Mouse (Mus musculus): ENCODE results near the gene Pdlim7. TPM values are rescaled to one million over a fixed set of nuclear protein-coding genes. Genes with fewer than 3 reads are reported as not detected.
A peak's percentile ranks its signal among the peaks of the same experiment; 100 is the strongest.

Gene Pdlim7
- polyA plus RNA-seq (2014; fragmentation: Nextera tagmentation; extraction: Ambion mirVana) = 124 and 127 TPM in 2 replicates

GRCm38 (mm10) chr13:55513111-55513748 is at the start of gene Pdlim7:
Gene Pdlim7 (minus strand): TSS chr13:55513676.
- peak within 1 kb of the TSS; percentile 86; the same call in 1 of the 2 replicates for H3K27ac ChIP-seq (ENCODE audit: low read depth, low read length)
- H3K4me2 ChIP-seq (ENCODE audit: low read length) = peak within 1 kb of the TSS; percentile 96
- H3K27me3 ChIP-seq (replicated peaks; ENCODE audit: control insufficient read depth, insufficient read depth, low read length) = no peaks in the 10 kb centered on the region
- no peaks in the 10 kb centered on the region for H3K9me3 ChIP-seq (replicated peaks; ENCODE audit: control insufficient read depth, low read length)
- peaks cover 25% of the 10 kb centered on the region for H3K4me1 ChIP-seq (ENCODE audit: control insufficient read depth, insufficient read depth, low read length)
- peak within 1 kb of the TSS; percentile 75 for H3K4me3 ChIP-seq (ENCODE audit: low read depth, low read length)
- peak; percentile 84 for DNase-seq (ENCODE audit: low spot score)
- peaks cover 14% of the 10 kb centered on the region for H3K36me3 ChIP-seq (ENCODE audit: control insufficient read depth, insufficient read depth, low read length)
- ATAC-seq = peak; percentile 76
- H3K9ac ChIP-seq (ENCODE audit: low read length) = peak within 1 kb of the TSS; percentile 84
- under 1% methylated on average over 55 of the region's 55 CpGs for WGBS

- no peak for ATAC-seq
- no peak overlapping the region for H3K27ac ChIP-seq (ENCODE audit: low read depth, low read length)
- H3K9me3 ChIP-seq (replicated peaks; ENCODE audit: control insufficient read depth, low read length) = no peaks in the 10 kb centered on the region
- no peak overlapping the region for H3K4me2 ChIP-seq (ENCODE audit: low read length)
- H3K9ac ChIP-seq (ENCODE audit: low read length) = no peak overlapping the region
- 86% methylated on average over 6 of the region's 6 CpGs for WGBS
- no peaks in the 10 kb centered on the region for H3K4me1 ChIP-seq (ENCODE audit: control insufficient read depth, insufficient read depth, low read length)
- peaks cover 64% of the 10 kb centered on the region for H3K36me3 ChIP-seq (ENCODE audit: control insufficient read depth, insufficient read depth, low read length)
- H3K4me3 ChIP-seq (ENCODE audit: low read depth, low read length) = no peak overlapping the region
- no peak for DNase-seq (ENCODE audit: low spot score)
- no peaks in the 10 kb centered on the region for H3K27me3 ChIP-seq (replicated peaks; ENCODE audit: control insufficient read depth, insufficient read depth, low read length)
Observed at GRCm38 (mm10) chr13:55557499-55557898, 44.0 kb upstream of the Pdlim7 start.

GRCm38 (mm10) chr13:55555921-55556320 is 42.4 kb upstream of the Pdlim7 start:
- no peaks in the 10 kb centered on the region for H3K9me3 ChIP-seq (replicated peaks; ENCODE audit: control insufficient read depth, low read length)
- H3K9ac ChIP-seq (ENCODE audit: low read length) = no peak overlapping the region
- peaks cover 69% of the 10 kb centered on the region for H3K36me3 ChIP-seq (ENCODE audit: control insufficient read depth, insufficient read depth, low read length)
- ATAC-seq = no peak
- H3K27me3 ChIP-seq (replicated peaks; ENCODE audit: control insufficient read depth, insufficient read depth, low read length) = no peaks in the 10 kb centered on the region
- WGBS = 91% methylated on average over 9 of the region's 9 CpGs
- H3K4me3 ChIP-seq (ENCODE audit: low read depth, low read length) = no peak overlapping the region
- H3K4me2 ChIP-seq (ENCODE audit: low read length) = no peak overlapping the region
- DNase-seq (ENCODE audit: low spot score) = no peak
- no peak overlapping the region for H3K27ac ChIP-seq (ENCODE audit: low read depth, low read length)
- no peaks in the 10 kb centered on the region for H3K4me1 ChIP-seq (ENCODE audit: control insufficient read depth, insufficient read depth, low read length)

GRCm38 (mm10) chr13:55549061-55549460 is 35.6 kb upstream of the Pdlim7 start:
- Histone ChIP-seq H3K4me2 (ENCODE audit: low read length) (no peak overlapping the region), H3K4me1 (ENCODE audit: control insufficient read depth, insufficient read depth, low read length) (no peaks in the 10 kb centered on the region), H3K9ac (ENCODE audit: low read length) (no peak overlapping the region), H3K27me3 (replicated peaks; ENCODE audit: control insufficient read depth, insufficient read depth, low read length) (no peaks in the 10 kb centered on the region), H3K9me3 (replicated peaks; ENCODE audit: control insufficient read depth, low read length) (no peaks in the 10 kb centered on the region), H3K36me3 (ENCODE audit: control insufficient read depth, insufficient read depth, low read length) (peaks cover 98% of the 10 kb centered on the region), H3K4me3 (ENCODE audit: low read depth, low read length) (no peak overlapping the region), H3K27ac (ENCODE audit: low read depth, low read length) (no peak overlapping the region)
- WGBS = 90% methylated on average over 15 of the region's 15 CpGs
- ATAC-seq = no peak
- no peak for DNase-seq (ENCODE audit: low spot score)

GRCm38 (mm10) chr13:55548426-55548825 is 35.0 kb upstream of the Pdlim7 start:
- no peak for ATAC-seq
- Histone ChIP-seq H3K27me3 (replicated peaks; ENCODE audit: control insufficient read depth, insufficient read depth, low read length) (no peaks in the 10 kb centered on the region), H3K9me3 (replicated peaks; ENCODE audit: control insufficient read depth, low read length) (no peaks in the 10 kb centered on the region), H3K4me2 (ENCODE audit: low read length) (no peak overlapping the region), H3K4me1 (ENCODE audit: control insufficient read depth, insufficient read depth, low read length) (no peaks in the 10 kb centered on the region), H3K4me3 (ENCODE audit: low read depth, low read length) (no peak overlapping the region), H3K27ac (ENCODE audit: low read depth, low read length) (no peak overlapping the region), H3K36me3 (ENCODE audit: control insufficient read depth, insufficient read depth, low read length) (peaks cover 98% of the 10 kb centered on the region), H3K9ac (ENCODE audit: low read length) (no peak overlapping the region)
- WGBS = 96% methylated on average over 5 of the region's 5 CpGs
- no peak for DNase-seq (ENCODE audit: low spot score)

- DNase-seq (ENCODE audit: low spot score) (no peak), ATAC-seq (no peak)
- H3K9ac ChIP-seq (ENCODE audit: low read length) = no peak overlapping the region
- H3K27ac ChIP-seq (ENCODE audit: low read depth, low read length) = no peak overlapping the region
- H3K4me2 ChIP-seq (ENCODE audit: low read length) = no peak overlapping the region
- WGBS = 92% methylated on average over 2 of the region's 2 CpGs
- H3K9me3 ChIP-seq (replicated peaks; ENCODE audit: control insufficient read depth, low read length) = no peaks in the 10 kb centered on the region
- H3K4me1 ChIP-seq (ENCODE audit: control insufficient read depth, insufficient read depth, low read length) = no peaks in the 10 kb centered on the region
- H3K4me3 ChIP-seq (ENCODE audit: low read depth, low read length) = no peak overlapping the region
- peaks cover 99% of the 10 kb centered on the region for H3K36me3 ChIP-seq (ENCODE audit: control insufficient read depth, insufficient read depth, low read length)
- no peaks in the 10 kb centered on the region for H3K27me3 ChIP-seq (replicated peaks; ENCODE audit: control insufficient read depth, insufficient read depth, low read length)
Observed at GRCm38 (mm10) chr13:55547916-55548315, 34.4 kb upstream of the Pdlim7 start.

- Histone ChIP-seq H3K27me3 (replicated peaks; ENCODE audit: control insufficient read depth, insufficient read depth, low read length) (no peaks in the 10 kb centered on the region), H3K4me2 (ENCODE audit: low read length) (no peak overlapping the region), H3K36me3 (ENCODE audit: control insufficient read depth, insufficient read depth, low read length) (peaks cover 99% of the 10 kb centered on the region), H3K9me3 (replicated peaks; ENCODE audit: control insufficient read depth, low read length) (no peaks in the 10 kb centered on the region), H3K4me3 (ENCODE audit: low read depth, low read length) (no peak overlapping the region), H3K27ac (ENCODE audit: low read depth, low read length) (no peak overlapping the region), H3K4me1 (ENCODE audit: control insufficient read depth, insufficient read depth, low read length) (no peaks in the 10 kb centered on the region), H3K9ac (ENCODE audit: low read length) (no peak overlapping the region)
- WGBS = 94% methylated on average over 6 of the region's 6 CpGs
- ATAC-seq (no peak), DNase-seq (ENCODE audit: low spot score) (no peak)
Observed at GRCm38 (mm10) chr13:55544792-55545191, 31.3 kb upstream of the Pdlim7 start.

- Histone ChIP-seq H3K9ac (ENCODE audit: low read length) (no peak overlapping the region), H3K27me3 (replicated peaks; ENCODE audit: control insufficient read depth, insufficient read depth, low read length) (no peaks in the 10 kb centered on the region), H3K36me3 (ENCODE audit: control insufficient read depth, insufficient read depth, low read length) (peaks cover 99% of the 10 kb centered on the region), H3K27ac (ENCODE audit: low read depth, low read length) (no peak overlapping the region), H3K9me3 (replicated peaks; ENCODE audit: control insufficient read depth, low read length) (no peaks in the 10 kb centered on the region), H3K4me1 (ENCODE audit: control insufficient read depth, insufficient read depth, low read length) (no peaks in the 10 kb centered on the region), H3K4me2 (ENCODE audit: low read length) (no peak overlapping the region), H3K4me3 (ENCODE audit: low read depth, low read length) (no peak overlapping the region)
- DNase-seq (ENCODE audit: low spot score) (no peak), ATAC-seq (no peak)
- 91% methylated on average over 8 of the region's 8 CpGs for WGBS
Observed at GRCm38 (mm10) chr13:55543447-55543846, 30.0 kb upstream of the Pdlim7 start.

- no peak overlapping the region for H3K9ac ChIP-seq (ENCODE audit: low read length)
- H3K4me3 ChIP-seq (ENCODE audit: low read depth, low read length) = no peak overlapping the region
- no peaks in the 10 kb centered on the region for H3K9me3 ChIP-seq (replicated peaks; ENCODE audit: control insufficient read depth, low read length)
- H3K27me3 ChIP-seq (replicated peaks; ENCODE audit: control insufficient read depth, insufficient read depth, low read length) = no peaks in the 10 kb centered on the region
- H3K27ac ChIP-seq (ENCODE audit: low read depth, low read length) = no peak overlapping the region
- H3K36me3 ChIP-seq (ENCODE audit: control insufficient read depth, insufficient read depth, low read length) = peaks cover 99% of the 10 kb centered on the region
- DNase-seq (ENCODE audit: low spot score) = no peak
- H3K4me1 ChIP-seq (ENCODE audit: control insufficient read depth, insufficient read depth, low read length) = no peaks in the 10 kb centered on the region
- 89% methylated on average over 4 of the region's 4 CpGs for WGBS
- ATAC-seq = no peak
- H3K4me2 ChIP-seq (ENCODE audit: low read length) = no peak overlapping the region
Observed at GRCm38 (mm10) chr13:55542891-55543290, 29.4 kb upstream of the Pdlim7 start.
